Mouse (Mus musculus) embryo, embryonic 10.5 days (tissue): Measurements from ENCODE around the gene Tnni3k.

Experiments
- DNase-seq: peaks from one replicate; pipeline ENCODE4 v3.0.0-alpha.2; 2015; ENCODE audit warnings: low spot score

Gene Tnni3k

GRCm38 (mm10) chr3:154761108-154761507 lies 294.1 kb downstream of the Tnni3k start:
- DNase-seq = no peak

GRCm38 (mm10) chr3:154758089-154758488 lies 297.1 kb downstream of the Tnni3k start:
- DNase-seq = no peak

GRCm38 (mm10) chr3:154755225-154755624 lies 300.0 kb downstream of the Tnni3k start:
- no peak for DNase-seq

- DNase-seq = no peak
These were observed 300.7 kb downstream of the Tnni3k start for GRCm38 (mm10) chr3:154754505-154754904.

- DNase-seq = no peak
These were observed 310.9 kb downstream of the Tnni3k start for GRCm38 (mm10) chr3:154744317-154744716.

- no peak for DNase-seq
These were observed 312.3 kb downstream of the Tnni3k start for GRCm38 (mm10) chr3:154742927-154743326.

- DNase-seq = no peak
These were observed 313.7 kb downstream of the Tnni3k start for GRCm38 (mm10) chr3:154741496-154741895.
